In the genomic region with DNA sequence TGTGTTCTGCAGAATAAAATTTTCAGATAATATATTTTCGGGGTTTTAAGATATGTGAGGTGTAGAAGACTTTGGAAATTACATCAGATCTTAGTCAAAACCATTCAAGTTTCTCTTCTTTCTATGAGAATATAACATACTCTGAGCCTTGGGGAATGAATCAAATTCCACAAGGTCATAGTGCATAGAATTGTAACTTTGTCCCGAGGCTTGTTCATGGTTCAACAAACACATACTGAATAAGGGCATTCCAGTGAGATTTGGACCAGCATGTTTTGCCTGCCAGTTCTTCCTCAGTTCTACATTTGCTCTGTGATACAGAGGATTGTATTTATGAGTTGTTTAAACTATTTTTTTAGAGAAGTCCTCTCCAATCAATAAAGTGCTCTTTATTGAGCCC, we compare ENCODE assay signal across 30 mouse cellular contexts.
A peak's percentile ranks its signal among the peaks of the same experiment; 100 is the strongest.
DNase-seq lines count a peak whose midpoint lies in the region; ATAC-seq lines count a peak whose summit lies in the region.
"Had no signal": no experiment of that assay in that cellular context is flagged by ENCODE, and none has a peak within 500 bp of the region (broad histone marks: within the 10 kb centered on the region; RNA-seq: fewer than 3 reads in every experiment).

No protein-coding gene starts in this region.

- H3K4me1 ChIP-seq in embryonic facial prominence, embryonic 11.5 days (ENCODE audit: control insufficient read depth, insufficient read depth, low read length): no peaks in the 10 kb centered on the region
- no peaks in the 10 kb centered on the region for H3K4me1 ChIP-seq in embryonic facial prominence, embryonic 10.5 days
- no peaks in the 10 kb centered on the region for H3K4me1 ChIP-seq in kidney, embryonic 16.5 days (ENCODE audit: insufficient read depth, low read length)
- H3K4me1 ChIP-seq: embryonic facial prominence, embryonic 13.5 days; forebrain, embryonic 12.5 days; forebrain, embryonic 15.5 days; heart, embryonic 12.5 days; heart, embryonic 15.5 days; hindbrain, embryonic 10.5 days; hindbrain, embryonic 13.5 days had no signal

- no peaks in the 10 kb centered on the region for H3K9me3 ChIP-seq in embryonic facial prominence, embryonic 11.5 days (replicated peaks; ENCODE audit: control insufficient read depth, low read length)
- H3K9me3 ChIP-seq in embryonic facial prominence, embryonic 10.5 days: no peaks in the 10 kb centered on the region
- H3K9me3 ChIP-seq in kidney, embryonic 16.5 days (ENCODE audit: low read length): no peaks in the 10 kb centered on the region
- H3K9me3 ChIP-seq: embryonic facial prominence, embryonic 13.5 days; forebrain, embryonic 12.5 days; forebrain, embryonic 15.5 days; G1E; heart, embryonic 12.5 days; heart, embryonic 15.5 days; hindbrain, embryonic 10.5 days; hindbrain, embryonic 13.5 days had no signal

- H3K27ac ChIP-seq in embryonic facial prominence, embryonic 11.5 days (replicated peaks; ENCODE audit: low read depth, low read length): no peak overlapping the region
- H3K27ac ChIP-seq in embryonic facial prominence, embryonic 10.5 days (replicated peaks): no peak overlapping the region
- no peak overlapping the region for H3K27ac ChIP-seq in kidney, embryonic 16.5 days (ENCODE audit: low read length)
- H3K27ac ChIP-seq: embryonic facial prominence, embryonic 13.5 days; forebrain, embryonic 12.5 days; forebrain, embryonic 15.5 days; heart, embryonic 15.5 days; hindbrain, embryonic 10.5 days; hindbrain, embryonic 13.5 days had no signal

- peak; percentile 0 for DNase-seq in embryonic facial prominence, embryonic 11.5 days (ENCODE audit: low spot score)
- no peak for DNase-seq in embryonic facial prominence, embryonic 10.5 days (ENCODE audit: low spot score)
- DNase-seq in kidney, adult 8-10 months: peak; percentile 6 to 44
- DNase-seq in kidney, postnatal 14 days: peak; percentile 28
- DNase-seq in kidney, adult 18-20 months: no peak
- DNase-seq in kidney, postnatal 36 days: peak; percentile 2 to 37
- DNase-seq: adrenal gland, adult 2 months; adrenal gland, postnatal 14 days; B cell, adult 2 months; cerebellum, adult 11 months; cerebellum, adult 2 months; cerebellum, adult 9-11 months; cerebellum, postnatal 25 days; embryo, embryonic 11 days; gastrocnemius, postnatal 25 days; heart, adult 18-20 months; heart, postnatal 10 days; heart, postnatal 36 days had no signal

- ATAC-seq in embryonic facial prominence, embryonic 11.5 days (replicated peaks; ENCODE audit: insufficient number of reproducible peaks, low FRiP score, low TSS enrichment, low read depth): no peak
- no peak for ATAC-seq in kidney, embryonic 16.5 days (ENCODE audit: low FRiP score, low TSS enrichment)
- ATAC-seq: forebrain, embryonic 15.5 days; hindbrain, embryonic 16.5 days had no signal

- no peak overlapping the region for H3K4me2 ChIP-seq in embryonic facial prominence, embryonic 11.5 days (ENCODE audit: low read depth, low read length)
- no peak overlapping the region for H3K4me2 ChIP-seq in kidney, embryonic 16.5 days (replicated peaks; ENCODE audit: low read depth, low read length)
- H3K4me2 ChIP-seq: embryonic facial prominence, embryonic 13.5 days; forebrain, embryonic 12.5 days; forebrain, embryonic 15.5 days; heart, embryonic 12.5 days; heart, embryonic 15.5 days; hindbrain, embryonic 13.5 days had no signal

- H3K27me3 ChIP-seq in embryonic facial prominence, embryonic 11.5 days (ENCODE audit: control insufficient read depth, insufficient read depth, low read length): no peaks in the 10 kb centered on the region
- H3K27me3 ChIP-seq in embryonic facial prominence, embryonic 10.5 days (replicated peaks; ENCODE audit: low read depth, poor library complexity, severe bottlenecking): no peaks in the 10 kb centered on the region
- no peaks in the 10 kb centered on the region for H3K27me3 ChIP-seq in kidney, embryonic 16.5 days (ENCODE audit: insufficient read depth, low read length)
- H3K27me3 ChIP-seq: CH12.LX; embryonic facial prominence, embryonic 13.5 days; forebrain, embryonic 12.5 days; forebrain, embryonic 15.5 days; heart, embryonic 12.5 days; heart, embryonic 15.5 days; hindbrain, embryonic 13.5 days had no signal

- 53% methylated on average over 2 of the region's 2 CpGs for WGBS in embryonic facial prominence, embryonic 11.5 days
- WGBS in embryonic facial prominence, embryonic 10.5 days: 55% methylated on average over 2 of the region's 2 CpGs
- WGBS in kidney, embryonic 16.5 days: 41% methylated on average over 2 of the region's 2 CpGs

- no peaks in the 10 kb centered on the region for H3K36me3 ChIP-seq in embryonic facial prominence, embryonic 11.5 days (replicated peaks; ENCODE audit: control insufficient read depth, insufficient read depth, low read depth, low read length)
- H3K36me3 ChIP-seq in embryonic facial prominence, embryonic 10.5 days (replicated peaks): no peaks in the 10 kb centered on the region
- H3K36me3 ChIP-seq in kidney, embryonic 16.5 days (ENCODE audit: insufficient read depth, low read length): no peaks in the 10 kb centered on the region
- H3K36me3 ChIP-seq: embryonic facial prominence, embryonic 13.5 days; forebrain, embryonic 12.5 days; forebrain, embryonic 15.5 days; G1E; heart, embryonic 12.5 days; heart, embryonic 15.5 days; hindbrain, embryonic 10.5 days; hindbrain, embryonic 13.5 days had no signal

- no peak overlapping the region for H3K9ac ChIP-seq in embryonic facial prominence, embryonic 11.5 days (replicated peaks; ENCODE audit: low read length)
- no peak overlapping the region for H3K9ac ChIP-seq in kidney, embryonic 16.5 days (replicated peaks; ENCODE audit: low read length)
- H3K9ac ChIP-seq: embryonic facial prominence, embryonic 13.5 days; forebrain, embryonic 12.5 days; forebrain, embryonic 15.5 days; heart, embryonic 12.5 days; heart, embryonic 15.5 days; hindbrain, embryonic 13.5 days had no signal

- no peak overlapping the region for H3K4me3 ChIP-seq in embryonic facial prominence, embryonic 11.5 days (ENCODE audit: low read depth, low read length)
- no peak overlapping the region for H3K4me3 ChIP-seq in embryonic facial prominence, embryonic 10.5 days
- H3K4me3 ChIP-seq in kidney, embryonic 16.5 days (ENCODE audit: low read length): no peak overlapping the region
- H3K4me3 ChIP-seq: embryonic facial prominence, embryonic 13.5 days; erythroblast, embryonic 14.5 days; forebrain, embryonic 12.5 days; forebrain, embryonic 15.5 days; heart, embryonic 12.5 days; heart, embryonic 15.5 days; hindbrain, embryonic 10.5 days; hindbrain, embryonic 13.5 days had no signal

Comparison
In these comparisons a context has a peak if more than half of its experiments do, and no peak if none do; other contexts are left out.
1. DNase-seq: peak in embryonic facial prominence, embryonic 11.5 days (single experiment), kidney, adult 8-10 months (2 of 2), kidney, postnatal 14 days (single experiment) and kidney, postnatal 36 days (2 of 2); none in embryonic facial prominence, embryonic 10.5 days (single experiment) and kidney, adult 18-20 months (single experiment).